Mouse (Mus musculus): ENCODE measurements around the gene Cul3. TPM values are rescaled to one million over a fixed set of nuclear protein-coding genes. Genes with fewer than 3 reads are reported as not detected.
A peak's percentile ranks its signal among the peaks of the same experiment; 100 is the strongest.
"Not testable (repeated sequence)": the region's sequence is repeated elsewhere in the genome, so short reads cannot be mapped to it uniquely, and the experiment has no call there.

Cul3 gene
- 33.1 and 37.5 TPM in 2 replicates for polyA plus RNA-seq (2016; fragmentation: Nextera tagmentation; extraction: Ambion mirVana)

DNA sequence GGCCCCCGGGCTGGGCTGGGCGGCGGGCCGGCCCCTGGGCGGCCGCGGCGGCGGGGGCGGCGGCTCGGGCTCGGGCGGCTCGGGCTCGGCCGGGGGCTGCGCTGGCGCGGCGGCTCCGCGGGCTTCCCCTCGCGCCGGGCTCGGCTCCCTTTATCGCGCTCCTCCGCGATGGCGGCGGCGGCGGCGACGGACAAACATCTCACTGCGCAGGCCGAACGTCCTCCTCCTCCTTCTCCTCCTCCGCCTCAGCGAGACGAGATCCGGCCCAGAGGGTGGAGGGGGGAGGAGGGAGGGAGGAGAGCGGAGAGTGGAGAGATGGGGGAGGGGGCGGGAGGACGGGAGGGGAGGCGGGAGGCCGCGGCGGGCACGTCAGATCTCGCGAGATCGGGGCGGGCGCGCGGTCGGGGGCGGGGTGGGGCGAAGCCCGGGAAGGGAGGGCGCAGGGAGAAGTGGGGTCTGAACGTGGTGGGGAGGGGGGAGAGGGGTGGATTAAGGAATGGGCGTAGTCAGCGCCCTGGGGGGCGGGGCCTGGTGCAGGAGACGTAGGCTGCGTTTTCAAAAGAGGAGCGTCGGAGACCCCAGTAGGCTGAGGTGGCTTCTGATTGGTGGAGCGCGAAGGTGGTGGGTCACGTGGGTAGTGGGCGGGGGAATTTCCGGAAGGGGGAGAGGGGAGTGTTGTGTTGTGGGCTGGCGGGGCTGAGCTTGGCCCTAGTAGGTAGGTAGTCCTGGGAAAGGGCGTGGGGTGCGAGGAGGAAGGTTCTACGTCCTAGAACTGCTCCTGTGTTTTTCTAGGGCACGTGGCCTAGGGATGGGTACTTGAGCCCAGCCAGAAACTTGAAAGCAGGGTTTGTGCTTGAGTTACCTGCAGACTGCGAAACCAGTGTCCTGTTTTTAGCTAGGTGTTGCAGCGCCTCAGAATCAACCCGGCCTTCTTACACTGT lies at the start of gene Cul3:
TSS of gene Cul3 (minus strand) at position 45 of the 941 bp plus-strand sequence.
- 6% methylated on average over 77 of the region's 85 CpGs for WGBS
- Histone ChIP-seq H3K36me3 (replicated peaks) (peaks cover 5% of the 10 kb centered on the region; the same call in 1 of the 2 replicates), H3K4me3 (peak within 1 kb of the TSS; percentile 90), H3K4me1 (peaks cover 26% of the 10 kb centered on the region), H3K27me3 (replicated peaks; ENCODE audit: low read depth, poor library complexity, severe bottlenecking) (no peaks in the 10 kb centered on the region), H3K27ac (replicated peaks) (peak within 1 kb of the TSS; percentile 97), H3K9me3 (no peaks in the 10 kb centered on the region)
- DNase-seq (ENCODE audit: low spot score): peak; percentile 99

DNA sequence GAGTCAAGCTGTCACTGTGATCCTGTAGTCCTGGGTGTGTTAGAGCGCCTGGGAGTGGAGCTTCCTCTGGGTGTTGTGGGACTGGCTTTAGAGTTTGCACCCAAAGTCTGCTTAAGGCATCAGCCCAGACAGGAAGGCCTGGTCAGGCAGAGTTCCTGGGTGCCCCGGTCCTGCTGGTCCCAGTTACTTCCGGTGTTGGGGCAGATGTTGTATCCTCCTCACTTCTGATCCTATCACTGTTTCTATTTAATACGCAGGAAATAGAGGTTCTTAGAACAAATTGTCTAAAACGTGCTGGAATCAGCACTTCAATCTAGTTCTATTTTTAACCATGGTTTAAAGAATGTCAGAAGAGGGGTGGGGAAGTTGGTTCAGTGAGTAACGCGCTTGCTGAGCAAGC lies 49.2 kb upstream of the Cul3 start:
- no peaks in the 10 kb centered on the region for H3K4me1 ChIP-seq
- DNase-seq (ENCODE audit: low spot score): no peak
- no peaks in the 10 kb centered on the region for H3K36me3 ChIP-seq (replicated peaks)
- WGBS: 89% methylated on average over 7 of the region's 7 CpGs
- H3K4me3 ChIP-seq: no peak overlapping the region
- no peaks in the 10 kb centered on the region for H3K9me3 ChIP-seq
- H3K27me3 ChIP-seq (replicated peaks; ENCODE audit: low read depth, poor library complexity, severe bottlenecking): no peaks in the 10 kb centered on the region
- H3K27ac ChIP-seq (replicated peaks): no peak overlapping the region

DNA sequence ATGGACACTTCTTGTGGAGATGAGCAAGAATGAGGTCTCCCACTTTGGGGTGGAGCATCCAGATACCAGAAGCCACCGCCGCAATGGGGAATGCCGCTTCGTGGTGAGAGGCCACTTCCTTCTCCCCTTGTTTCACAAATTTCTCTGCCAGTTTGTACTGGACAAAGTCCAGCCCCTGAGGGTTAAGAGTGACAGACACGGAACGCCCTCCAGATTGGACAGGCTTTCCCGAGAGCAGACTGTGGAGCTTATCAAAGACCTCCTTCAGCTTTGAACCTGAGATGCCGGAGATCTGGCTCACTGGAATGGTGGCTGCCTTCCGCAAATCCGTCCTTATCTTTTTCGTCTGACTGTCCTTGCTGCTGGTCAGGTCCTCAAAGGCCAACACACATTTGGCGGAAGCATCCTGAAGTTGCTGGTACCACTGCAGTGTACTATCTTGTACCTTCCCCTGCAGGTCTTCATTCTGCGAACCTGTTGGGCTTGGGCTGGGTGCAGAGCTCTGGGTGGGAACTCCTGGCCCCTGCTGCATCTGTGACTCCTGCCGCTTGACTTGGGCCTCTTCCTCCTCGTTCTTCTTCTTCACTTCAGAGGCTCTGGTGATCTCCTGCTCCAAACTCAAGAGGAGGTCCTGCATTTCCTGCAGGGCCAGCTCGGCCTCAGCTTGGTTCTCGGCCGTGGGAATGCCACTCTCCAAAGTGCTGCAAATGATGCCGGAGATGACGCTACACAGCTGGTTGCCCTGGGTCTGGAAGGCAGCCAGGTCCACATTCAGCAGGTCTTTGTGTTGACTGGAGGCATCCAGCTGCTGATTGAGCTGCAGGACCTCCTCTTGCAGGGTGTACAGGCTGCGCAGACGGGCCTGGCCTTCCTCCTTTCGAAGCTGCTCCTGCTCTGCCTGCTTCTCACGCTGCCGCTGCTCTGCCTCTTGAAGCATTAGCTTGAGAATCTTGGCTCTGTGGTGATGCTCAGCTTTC lies 43.6 kb upstream of the Cul3 start:
- no peaks in the 10 kb centered on the region for H3K36me3 ChIP-seq (replicated peaks)
- H3K4me1 ChIP-seq: no peaks in the 10 kb centered on the region
- no peak overlapping the region for H3K27ac ChIP-seq (replicated peaks)
- no peaks in the 10 kb centered on the region for H3K27me3 ChIP-seq (replicated peaks; ENCODE audit: low read depth, poor library complexity, severe bottlenecking)
- H3K4me3 ChIP-seq: no peak overlapping the region
- no peak for DNase-seq (ENCODE audit: low spot score)
- 92% methylated on average over 25 of the region's 25 CpGs for WGBS
- no peaks in the 10 kb centered on the region for H3K9me3 ChIP-seq

DNA sequence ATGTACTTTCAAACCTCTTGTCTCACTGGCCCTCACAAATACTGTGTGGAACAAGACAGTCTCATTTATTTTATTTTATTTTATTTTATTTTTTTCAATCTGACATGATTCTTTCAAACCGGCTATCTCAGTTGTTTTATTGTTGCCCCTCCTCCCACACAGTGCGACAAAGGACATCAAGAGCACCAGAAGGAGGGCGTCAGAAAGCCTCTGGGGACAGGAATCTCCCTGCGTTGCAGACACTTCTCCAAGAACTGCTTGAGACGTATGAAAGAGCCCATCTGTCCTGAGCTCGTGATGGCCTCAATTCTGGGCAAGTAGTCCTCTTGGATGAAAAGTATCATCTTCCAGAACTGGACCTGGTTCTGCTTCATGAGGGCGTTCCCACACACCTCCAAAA lies 42.6 kb upstream of the Cul3 start:
- Histone ChIP-seq H3K27ac (replicated peaks) (no peak overlapping the region), H3K4me1 (no peaks in the 10 kb centered on the region), H3K27me3 (replicated peaks; ENCODE audit: low read depth, poor library complexity, severe bottlenecking) (no peaks in the 10 kb centered on the region), H3K4me3 (no peak overlapping the region), H3K9me3 (no peaks in the 10 kb centered on the region), H3K36me3 (replicated peaks) (no peaks in the 10 kb centered on the region)
- DNase-seq (ENCODE audit: low spot score): no peak
- 74% methylated on average over 7 of the region's 7 CpGs for WGBS

DNA sequence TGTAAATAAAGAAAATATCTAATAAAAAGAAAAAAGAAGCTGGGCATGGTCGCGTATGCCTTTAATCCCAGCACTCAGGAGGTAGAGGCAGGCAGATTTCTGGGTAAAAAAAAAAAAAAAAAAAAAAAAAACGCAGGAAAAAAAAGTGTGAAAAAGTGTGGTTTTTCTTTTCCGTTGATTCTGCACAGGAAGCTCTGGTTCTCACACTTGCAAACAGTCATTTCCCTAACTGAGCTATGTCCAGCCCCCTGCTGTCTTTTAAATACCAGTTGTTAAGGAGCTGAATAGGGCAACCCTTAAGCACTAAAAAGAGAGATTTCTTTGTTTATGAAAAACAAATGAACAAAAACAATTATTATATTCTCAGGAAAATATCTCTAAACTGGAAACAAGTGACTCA lies 41.0 kb upstream of the Cul3 start:
- no peaks in the 10 kb centered on the region for H3K36me3 ChIP-seq (replicated peaks)
- H3K4me1 ChIP-seq: no peaks in the 10 kb centered on the region
- no peaks in the 10 kb centered on the region for H3K9me3 ChIP-seq
- 26% methylated on average over 4 of the region's 4 CpGs for WGBS
- H3K27ac ChIP-seq (replicated peaks): no peak overlapping the region
- no peak overlapping the region for H3K4me3 ChIP-seq
- no peaks in the 10 kb centered on the region for H3K27me3 ChIP-seq (replicated peaks; ENCODE audit: low read depth, poor library complexity, severe bottlenecking)
- no peak for DNase-seq (ENCODE audit: low spot score)

DNA sequence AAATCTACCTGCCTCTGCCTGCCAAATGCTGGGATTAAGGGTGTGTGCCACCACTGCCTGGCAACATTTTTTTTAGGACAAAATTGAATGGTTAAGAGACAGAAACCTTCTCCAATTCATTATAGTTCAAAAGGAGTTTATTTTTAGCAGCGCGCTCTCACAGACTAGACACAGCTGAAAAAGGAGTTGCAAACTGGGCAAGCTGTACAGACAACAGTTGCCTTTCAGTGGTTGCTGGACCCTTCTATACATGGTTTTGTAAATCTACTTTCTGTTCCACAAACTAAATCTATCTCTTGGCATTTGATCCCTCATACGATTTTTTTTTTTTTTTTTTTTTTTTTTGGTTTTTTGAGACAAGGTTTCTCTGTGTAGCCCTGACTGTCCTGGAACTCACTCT lies 31.7 kb upstream of the Cul3 start:
- Histone ChIP-seq H3K4me1 (no peaks in the 10 kb centered on the region), H3K36me3 (replicated peaks) (no peaks in the 10 kb centered on the region), H3K9me3 (no peaks in the 10 kb centered on the region), H3K27ac (replicated peaks) (no peak overlapping the region), H3K27me3 (replicated peaks; ENCODE audit: low read depth, poor library complexity, severe bottlenecking) (no peaks in the 10 kb centered on the region), H3K4me3 (no peak overlapping the region)
- no peak for DNase-seq (ENCODE audit: low spot score)
- 93% methylated on average over 3 of the region's 3 CpGs for WGBS

DNA sequence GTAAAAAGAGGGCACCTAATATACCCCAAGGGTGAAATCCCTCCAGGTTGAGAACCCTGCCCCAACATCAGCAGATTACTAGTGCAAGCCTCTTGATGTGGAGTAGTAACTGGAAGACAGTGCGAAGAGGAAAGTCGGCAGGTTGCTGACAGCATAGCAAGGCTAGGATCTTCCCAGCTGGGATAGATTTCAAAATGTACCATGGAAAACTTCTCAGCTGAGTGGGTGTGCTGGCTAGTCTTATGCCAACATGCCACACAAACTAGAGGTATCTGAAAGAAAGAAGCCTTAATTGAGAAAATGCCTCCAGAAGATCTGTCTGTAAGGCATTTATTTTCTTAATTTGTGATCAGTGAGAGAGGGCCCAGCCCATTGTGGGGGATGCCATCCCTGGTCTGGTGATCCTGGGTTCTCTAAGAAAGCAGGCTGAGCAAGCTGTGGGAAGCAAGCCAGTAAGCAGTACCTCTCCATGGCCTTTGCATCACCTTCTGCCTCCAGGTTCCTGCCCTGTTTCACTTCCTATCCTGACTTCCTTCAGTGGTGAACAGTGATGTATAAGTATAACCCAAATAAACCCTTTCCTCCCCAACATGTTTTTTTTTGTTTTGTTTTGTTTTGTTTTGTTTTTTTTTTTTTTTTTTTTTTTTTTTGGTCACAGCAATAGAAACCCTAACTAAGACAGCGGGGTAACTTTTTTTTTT lies 31.1 kb upstream of the Cul3 start:
- no peak overlapping the region for H3K27ac ChIP-seq (replicated peaks)
- H3K4me3 ChIP-seq: no peak overlapping the region
- no peaks in the 10 kb centered on the region for H3K9me3 ChIP-seq
- no peaks in the 10 kb centered on the region for H3K4me1 ChIP-seq
- no peak for DNase-seq (ENCODE audit: low spot score)
- WGBS: 87% methylated on average over 3 of the region's 3 CpGs
- no peaks in the 10 kb centered on the region for H3K27me3 ChIP-seq (replicated peaks; ENCODE audit: low read depth, poor library complexity, severe bottlenecking)
- no peaks in the 10 kb centered on the region for H3K36me3 ChIP-seq (replicated peaks)

DNA sequence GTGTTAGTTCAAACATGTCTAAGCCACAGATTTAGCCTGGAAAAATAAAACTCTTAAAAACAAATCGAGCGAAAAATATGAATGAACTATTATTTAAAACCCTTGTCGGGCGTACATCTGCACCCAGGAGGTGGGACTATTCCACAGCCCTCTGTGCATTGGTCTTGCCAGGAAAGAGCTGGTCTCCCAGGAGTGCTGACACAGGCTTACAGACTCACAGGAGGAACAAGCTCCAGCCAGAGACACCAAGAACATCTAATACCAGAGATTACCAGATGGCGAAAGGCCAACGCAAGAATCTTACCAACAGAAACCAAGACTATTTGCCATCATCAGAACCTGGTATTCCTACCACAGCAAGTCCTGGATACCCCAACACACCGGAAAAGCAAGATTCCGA lies 23.2 kb upstream of the Cul3 start:
- Histone ChIP-seq H3K4me3 (no peak overlapping the region), H3K4me1 (no peaks in the 10 kb centered on the region), H3K9me3 (no peaks in the 10 kb centered on the region), H3K27me3 (replicated peaks; ENCODE audit: low read depth, poor library complexity, severe bottlenecking) (no peaks in the 10 kb centered on the region), H3K36me3 (replicated peaks) (no peaks in the 10 kb centered on the region), H3K27ac (replicated peaks) (no peak overlapping the region)
- no peak for DNase-seq (ENCODE audit: low spot score)
- 93% methylated on average over 8 of the region's 8 CpGs for WGBS

DNA sequence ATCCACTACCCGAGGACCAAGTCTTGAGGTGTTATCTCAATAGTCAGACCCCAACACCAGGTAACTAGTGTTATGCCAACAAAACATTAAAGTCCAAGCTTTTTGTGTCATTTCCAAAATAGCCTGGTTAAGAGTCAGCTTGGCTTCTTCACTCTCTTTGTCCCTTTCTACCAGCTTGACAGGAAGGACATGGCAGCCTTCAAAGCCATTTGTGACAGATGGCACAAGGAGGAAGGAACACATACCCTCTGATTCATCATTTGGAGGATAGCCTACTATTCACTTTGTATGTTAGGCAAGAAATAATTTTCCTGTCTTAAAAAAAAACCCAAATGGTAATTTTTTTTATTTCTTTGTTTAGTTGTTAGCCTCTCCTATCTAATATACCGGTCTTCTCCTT lies 22.7 kb upstream of the Cul3 start:
- 83% methylated on average over 2 of the region's 2 CpGs for WGBS
- no peaks in the 10 kb centered on the region for H3K9me3 ChIP-seq

DNA sequence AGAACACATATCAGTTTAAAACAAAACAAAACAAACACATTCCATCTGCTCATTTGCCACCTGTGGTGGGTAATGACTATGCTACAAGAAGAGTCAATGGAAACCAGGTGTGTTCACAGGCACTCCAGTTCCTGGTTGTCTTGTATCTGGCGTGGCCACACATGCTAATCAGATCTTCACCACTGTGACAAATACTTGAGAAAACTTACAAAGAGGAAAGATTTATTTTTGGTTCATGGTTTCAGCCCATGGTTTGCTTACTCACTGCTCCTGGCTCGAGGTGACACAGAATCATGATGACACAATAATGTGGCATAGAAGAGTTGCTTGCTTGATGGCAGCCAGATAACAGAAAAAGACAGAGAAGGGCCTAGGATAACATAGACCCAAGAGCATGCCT lies 22.1 kb upstream of the Cul3 start:
- Histone ChIP-seq H3K4me3 (no peak overlapping the region), H3K27me3 (replicated peaks; ENCODE audit: low read depth, poor library complexity, severe bottlenecking) (no peaks in the 10 kb centered on the region), H3K4me1 (no peaks in the 10 kb centered on the region), H3K36me3 (replicated peaks) (no peaks in the 10 kb centered on the region), H3K27ac (replicated peaks) (no peak overlapping the region), H3K9me3 (no peaks in the 10 kb centered on the region)
- no peak for DNase-seq (ENCODE audit: low spot score)
- 58% methylated on average over 2 of the region's 2 CpGs for WGBS

More for the DNA sequence above, 22.7 kb upstream of the Cul3 start:
- DNase-seq (ENCODE audit: low spot score): no peak
- Histone ChIP-seq H3K27ac (replicated peaks) (no peak overlapping the region), H3K27me3 (replicated peaks; ENCODE audit: low read depth, poor library complexity, severe bottlenecking) (no peaks in the 10 kb centered on the region), H3K36me3 (replicated peaks) (no peaks in the 10 kb centered on the region), H3K4me3 (no peak overlapping the region), H3K4me1 (no peaks in the 10 kb centered on the region)

DNA sequence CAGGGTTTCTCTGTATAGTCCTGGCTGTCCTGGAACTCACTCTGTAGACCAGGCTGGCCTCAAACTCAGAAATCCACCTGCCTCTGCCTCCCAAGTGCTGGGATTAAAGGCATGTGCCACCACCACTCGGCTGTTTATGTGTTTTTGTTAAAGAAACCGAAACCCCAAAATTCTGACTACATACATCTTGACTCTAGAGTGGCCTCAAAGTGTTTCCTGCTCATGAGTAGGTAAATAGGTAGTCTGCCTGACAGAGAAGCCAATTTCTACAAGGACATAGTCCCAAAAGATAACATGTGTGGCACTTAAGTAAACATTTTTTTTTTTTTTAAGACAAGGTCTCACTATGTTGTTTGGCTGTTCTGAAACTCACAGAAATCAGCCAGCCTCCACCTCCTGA lies 21.5 kb upstream of the Cul3 start:
- not testable (repeated sequence) for H3K4me1 ChIP-seq; H3K36me3 ChIP-seq (replicated peaks); H3K27ac ChIP-seq (replicated peaks); H3K9me3 ChIP-seq; DNase-seq (ENCODE audit: low spot score); H3K4me3 ChIP-seq; H3K27me3 ChIP-seq (replicated peaks; ENCODE audit: low read depth, poor library complexity, severe bottlenecking)
- 74% methylated on average over 2 of the region's 2 CpGs for WGBS

DNA sequence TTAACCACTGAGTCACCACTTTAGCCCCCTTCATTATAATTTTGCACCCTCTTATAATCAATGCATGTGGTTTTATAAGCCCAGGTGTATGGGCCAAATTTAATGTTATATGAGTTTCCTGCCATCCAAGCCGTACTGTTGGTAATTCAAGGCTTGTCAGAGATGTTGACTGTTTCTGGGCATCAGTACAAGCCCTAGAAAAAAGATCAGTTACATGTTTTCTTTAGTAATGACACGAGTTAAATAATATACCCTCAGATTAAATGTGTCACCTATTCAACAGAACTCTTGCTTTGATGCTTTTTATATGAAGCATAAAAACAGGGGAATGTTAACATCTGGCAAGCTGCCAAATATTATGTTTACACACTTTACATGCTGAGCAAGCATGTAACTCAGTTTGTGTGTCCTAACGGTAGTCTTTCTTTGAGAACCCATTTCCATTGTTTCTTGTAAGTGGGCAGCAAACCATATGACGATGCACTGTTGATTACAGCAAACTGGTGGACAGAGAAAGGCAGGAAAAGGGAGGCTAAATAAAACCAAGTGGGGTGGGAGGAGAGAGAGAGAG lies 19.8 kb upstream of the Cul3 start:
- 77% methylated on average over 4 of the region's 4 CpGs for WGBS

More for the DNA sequence above, 19.8 kb upstream of the Cul3 start:
- Histone ChIP-seq H3K9me3 (no peaks in the 10 kb centered on the region), H3K27me3 (replicated peaks; ENCODE audit: low read depth, poor library complexity, severe bottlenecking) (no peaks in the 10 kb centered on the region), H3K36me3 (replicated peaks) (no peaks in the 10 kb centered on the region), H3K4me1 (no peaks in the 10 kb centered on the region), H3K4me3 (no peak overlapping the region), H3K27ac (replicated peaks) (no peak overlapping the region)
- DNase-seq (ENCODE audit: low spot score): no peak
